Mouse (Mus musculus): ENCODE results near the gene Bcl7a. TPM values are rescaled to one million over a fixed set of nuclear protein-coding genes. Genes with fewer than 3 reads are reported as not detected.

Gene Bcl7a
- polyA plus RNA-seq, 1 experiment from 2014 or later, result 40.0 TPM

GRCm38 (mm10) chr5:123362911-123363310 lies 19.3 kb downstream of the Bcl7a start:
- H3K36me3 ChIP-seq, result peaks cover 52% of the 10 kb centered on the region

GRCm38 (mm10) chr5:123364302-123364971 lies 20.8 kb downstream of the Bcl7a start:
- Histone ChIP-seq H3K4me1 (replicated peaks) (no peaks in the 10 kb centered on the region), H3K4me2 (no peak overlapping the region), H3K27me3 (no peaks in the 10 kb centered on the region), H3K36me3 (peaks cover 42% of the 10 kb centered on the region), H3K27ac (replicated peaks) (no peak overlapping the region), H3K9me3 (no peaks in the 10 kb centered on the region), H3K9ac (no peak overlapping the region), H3K4me3 (no peak overlapping the region)
- WGBS, result 77% methylated on average over 11 of the region's 11 CpGs
- no peak for ATAC-seq (ENCODE audit: low FRiP score, low read depth)

More at GRCm38 (mm10) chr5:123362911-123363310, 19.3 kb downstream of the Bcl7a start:
- Histone ChIP-seq H3K4me1 (replicated peaks) (no peaks in the 10 kb centered on the region), H3K4me3 (no peak overlapping the region), H3K9ac (no peak overlapping the region), H3K27ac (replicated peaks) (no peak overlapping the region), H3K4me2 (no peak overlapping the region), H3K9me3 (no peaks in the 10 kb centered on the region), H3K27me3 (no peaks in the 10 kb centered on the region)
- ATAC-seq (ENCODE audit: low FRiP score, low read depth), result no peak
- 85% methylated on average over 4 of the region's 4 CpGs for WGBS

GRCm38 (mm10) chr5:123368869-123369488 lies 25.3 kb downstream of the Bcl7a start:
- H3K9ac ChIP-seq, result no peak overlapping the region

GRCm38 (mm10) chr5:123370049-123370448 lies 26.4 kb downstream of the Bcl7a start:
- H3K4me1 ChIP-seq (replicated peaks), result no peaks in the 10 kb centered on the region
- ATAC-seq (ENCODE audit: low FRiP score, low read depth), result no peak
- no peak overlapping the region for H3K9ac ChIP-seq
- no peaks in the 10 kb centered on the region for H3K9me3 ChIP-seq
- no peak overlapping the region for H3K4me3 ChIP-seq
- no peak overlapping the region for H3K4me2 ChIP-seq
- H3K36me3 ChIP-seq, result peaks cover 49% of the 10 kb centered on the region
- H3K27me3 ChIP-seq, result no peaks in the 10 kb centered on the region
- 92% methylated on average over 5 of the region's 5 CpGs for WGBS
- H3K27ac ChIP-seq (replicated peaks), result no peak overlapping the region

More at GRCm38 (mm10) chr5:123368869-123369488, 25.3 kb downstream of the Bcl7a start:
- Histone ChIP-seq H3K36me3 (peaks cover 54% of the 10 kb centered on the region), H3K27ac (replicated peaks) (no peak overlapping the region), H3K4me3 (no peak overlapping the region), H3K4me1 (replicated peaks) (no peaks in the 10 kb centered on the region), H3K27me3 (no peaks in the 10 kb centered on the region), H3K9me3 (no peaks in the 10 kb centered on the region), H3K4me2 (no peak overlapping the region)
- WGBS, result 78% methylated on average over 13 of the region's 13 CpGs
- ATAC-seq (ENCODE audit: low FRiP score, low read depth), result no peak

GRCm38 (mm10) chr5:123375262-123375661 lies 31.6 kb downstream of the Bcl7a start:
- 0 out of 2 replicates have a peak, but pooled peaks cover 6% of the 10 kb centered on the region for H3K4me1 ChIP-seq (replicated peaks)
- no peak overlapping the region for H3K4me2 ChIP-seq
- no peak overlapping the region for H3K9ac ChIP-seq
- peak; percentile 59 for ATAC-seq (ENCODE audit: low FRiP score, low read depth)
- H3K27me3 ChIP-seq, result no peaks in the 10 kb centered on the region
- H3K27ac ChIP-seq (replicated peaks), result no peak overlapping the region
- H3K36me3 ChIP-seq, result peaks cover 30% of the 10 kb centered on the region
- 95% methylated on average over 10 of the region's 10 CpGs for WGBS
- no peaks in the 10 kb centered on the region for H3K9me3 ChIP-seq
- H3K4me3 ChIP-seq, result no peak overlapping the region

- Histone ChIP-seq H3K4me3 (no peak overlapping the region), H3K27me3 (no peaks in the 10 kb centered on the region), H3K9ac (no peak overlapping the region), H3K4me1 (replicated peaks) (0 out of 2 replicates have a peak, but pooled peaks cover 6% of the 10 kb centered on the region), H3K9me3 (no peaks in the 10 kb centered on the region), H3K36me3 (peaks cover 23% of the 10 kb centered on the region), H3K4me2 (no peak overlapping the region), H3K27ac (replicated peaks) (peak overlapping the region; percentile 22; the same call in 1 of the 2 replicates)
- 87% methylated on average over 6 of the region's 6 CpGs for WGBS
- ATAC-seq (ENCODE audit: low FRiP score, low read depth), result no peak
Observed at GRCm38 (mm10) chr5:123375793-123376452, 32.3 kb downstream of the Bcl7a start.

GRCm38 (mm10) chr5:123376569-123376968 lies 32.9 kb downstream of the Bcl7a start:
- 32% methylated on average over 10 of the region's 10 CpGs for WGBS
- Histone ChIP-seq H3K4me1 (replicated peaks) (0 out of 2 replicates have a peak, but pooled peaks cover 6% of the 10 kb centered on the region), H3K27ac (replicated peaks) (peak overlapping the region; percentile 22; the same call in 1 of the 2 replicates), H3K36me3 (peaks cover 17% of the 10 kb centered on the region), H3K27me3 (no peaks in the 10 kb centered on the region), H3K4me2 (no peak overlapping the region), H3K4me3 (no peak overlapping the region), H3K9me3 (no peaks in the 10 kb centered on the region), H3K9ac (no peak overlapping the region)
- no peak; the same call in 1 of the 2 replicates for ATAC-seq (ENCODE audit: low FRiP score, low read depth)

GRCm38 (mm10) chr5:123377120-123377955 lies 33.7 kb downstream of the Bcl7a start:
- H3K9ac ChIP-seq, result no peak overlapping the region
- H3K4me2 ChIP-seq, result no peak overlapping the region
- no peaks in the 10 kb centered on the region for H3K9me3 ChIP-seq
- H3K4me3 ChIP-seq, result no peak overlapping the region
- H3K27me3 ChIP-seq, result no peaks in the 10 kb centered on the region
- peaks cover 10% of the 10 kb centered on the region; the same call in 1 of the 2 replicates for H3K4me1 ChIP-seq (replicated peaks)
- WGBS, result 64% methylated on average over 15 of the region's 15 CpGs
- H3K27ac ChIP-seq (replicated peaks), result no peak overlapping the region
- no peak; the same call in 1 of the 2 replicates for ATAC-seq (ENCODE audit: low FRiP score, low read depth)
- H3K36me3 ChIP-seq, result peaks cover 9% of the 10 kb centered on the region

- ATAC-seq (ENCODE audit: low FRiP score, low read depth), result no peak
- no peak overlapping the region for H3K27ac ChIP-seq (replicated peaks)
- no peaks in the 10 kb centered on the region for H3K9me3 ChIP-seq
- peaks cover 10% of the 10 kb centered on the region; the same call in 1 of the 2 replicates for H3K4me1 ChIP-seq (replicated peaks)
- H3K4me2 ChIP-seq, result no peak overlapping the region
- H3K4me3 ChIP-seq, result no peak overlapping the region
- no peak overlapping the region for H3K9ac ChIP-seq
- no peaks in the 10 kb centered on the region for H3K36me3 ChIP-seq
- WGBS, result 81% methylated on average over 9 of the region's 9 CpGs
- H3K27me3 ChIP-seq, result no peaks in the 10 kb centered on the region
Observed at GRCm38 (mm10) chr5:123378712-123379111, 35.1 kb downstream of the Bcl7a start.

GRCm38 (mm10) chr5:123379504-123379931 lies 35.9 kb downstream of the Bcl7a start:
- ATAC-seq (ENCODE audit: low FRiP score, low read depth), result no peak
- no peaks in the 10 kb centered on the region for H3K9me3 ChIP-seq
- H3K9ac ChIP-seq, result no peak overlapping the region
- no peak overlapping the region for H3K27ac ChIP-seq (replicated peaks)
- no peaks in the 10 kb centered on the region for H3K36me3 ChIP-seq
- H3K4me2 ChIP-seq, result no peak overlapping the region
- H3K4me3 ChIP-seq, result no peak overlapping the region
- peaks cover 10% of the 10 kb centered on the region; the same call in 1 of the 2 replicates for H3K4me1 ChIP-seq (replicated peaks)
- 83% methylated on average over 5 of the region's 5 CpGs for WGBS
- no peaks in the 10 kb centered on the region for H3K27me3 ChIP-seq

- no peak for ATAC-seq (ENCODE audit: low FRiP score, low read depth)
- Histone ChIP-seq H3K4me1 (replicated peaks) (peaks cover 8% of the 10 kb centered on the region; the same call in 1 of the 2 replicates), H3K27me3 (no peaks in the 10 kb centered on the region), H3K36me3 (no peaks in the 10 kb centered on the region), H3K9ac (no peak overlapping the region), H3K4me2 (no peak overlapping the region), H3K27ac (replicated peaks) (no peak overlapping the region), H3K9me3 (0 out of 2 replicates have a peak, but pooled peaks cover 2% of the 10 kb centered on the region), H3K4me3 (no peak overlapping the region)
- 36% methylated on average over 20 of the region's 20 CpGs for WGBS
Observed at GRCm38 (mm10) chr5:123381968-123382367, 38.3 kb downstream of the Bcl7a start.

Measured in hindbrain, embryonic 15.5 days (tissue).